Mouse (Mus musculus) brain, embryonic 18.5 days (tissue): ENCODE results near the gene Abl1.

Experiments used
- DNase-seq: peaks from one replicate; pipeline ENCODE4 v3.0.0-alpha.2; 2012; ENCODE audit warnings: low read depth, low spot score

Abl1 gene

GRCm38 (mm10) chr2:31689045-31689444, 869 bp downstream of the Abl1 start:
- no peak for DNase-seq

GRCm38 (mm10) chr2:31690063-31690462, 1.9 kb downstream of the Abl1 start:
- no peak for DNase-seq

GRCm38 (mm10) chr2:31698209-31698608, 10.0 kb downstream of the Abl1 start:
- no peak for DNase-seq

GRCm38 (mm10) chr2:31700545-31701446, 12.6 kb downstream of the Abl1 start:
- no peak for DNase-seq

GRCm38 (mm10) chr2:31703226-31703625, 15.1 kb downstream of the Abl1 start:
- DNase-seq, result no peak

- DNase-seq, result no peak
Observed at GRCm38 (mm10) chr2:31705914-31706313, 17.7 kb downstream of the Abl1 start.

- DNase-seq, result no peak
Observed at GRCm38 (mm10) chr2:31706531-31706930, 18.4 kb downstream of the Abl1 start.

GRCm38 (mm10) chr2:31712716-31713115, 24.5 kb downstream of the Abl1 start:
- no peak for DNase-seq

- DNase-seq, result no peak
Observed at GRCm38 (mm10) chr2:31713813-31714212, 25.6 kb downstream of the Abl1 start.

- DNase-seq, result no peak
Observed at GRCm38 (mm10) chr2:31714780-31715179, 26.6 kb downstream of the Abl1 start.

- no peak for DNase-seq
Observed at GRCm38 (mm10) chr2:31715985-31716384, 27.8 kb downstream of the Abl1 start.

- no peak for DNase-seq
Observed at GRCm38 (mm10) chr2:31719202-31719880, 31.2 kb downstream of the Abl1 start.

GRCm38 (mm10) chr2:31719944-31720343, 31.8 kb downstream of the Abl1 start:
- no peak for DNase-seq

- DNase-seq, result no peak
Observed at GRCm38 (mm10) chr2:31720783-31721182, 32.6 kb downstream of the Abl1 start.

GRCm38 (mm10) chr2:31724730-31725490, 36.7 kb downstream of the Abl1 start:
- no peak for DNase-seq

- DNase-seq, result no peak
Observed at GRCm38 (mm10) chr2:31727576-31728277, 39.6 kb downstream of the Abl1 start.

GRCm38 (mm10) chr2:31730640-31731039, 42.5 kb downstream of the Abl1 start:
- no peak for DNase-seq

GRCm38 (mm10) chr2:31732497-31732896, 44.3 kb downstream of the Abl1 start:
- no peak for DNase-seq

- DNase-seq, result no peak
Observed at GRCm38 (mm10) chr2:31733558-31733957, 45.4 kb downstream of the Abl1 start.

- no peak for DNase-seq
Observed at GRCm38 (mm10) chr2:31739041-31739440, 50.9 kb downstream of the Abl1 start.

- no peak for DNase-seq
Observed at GRCm38 (mm10) chr2:31741728-31742127, 53.6 kb downstream of the Abl1 start.

GRCm38 (mm10) chr2:31742134-31742533, 54.0 kb downstream of the Abl1 start:
- DNase-seq, result no peak
